Mouse (Mus musculus) small intestine, adult 2 months (tissue): Measurements from ENCODE around the gene Fancc. TPM values are rescaled to one million over a fixed set of nuclear protein-coding genes. Genes with fewer than 3 reads are reported as not detected.

ENCODE experiments used
- H3K27ac ChIP-seq: fragments of 200-500 bp; 2 replicates; pipeline ENCODE4 v1.5.1; 2012; ENCODE audit warnings: low read depth, low read length, control low read depth, inconsistent platforms; ENCODE audit not compliant: insufficient read depth
- H3K27me3 ChIP-seq: fragments of 200-500 bp; 2 replicates; pipeline ENCODE4 v1.6.1; 2012; ENCODE audit warnings: mild to moderate bottlenecking, moderate library complexity, low read length, inconsistent platforms; ENCODE audit not compliant: control insufficient read depth, insufficient read depth
- H3K36me3 ChIP-seq: fragments of 200-500 bp; 2 replicates; pipeline ENCODE4 v1.6.1; 2012; ENCODE audit warnings: mild to moderate bottlenecking, low read length, control low read depth, inconsistent platforms; ENCODE audit not compliant: control insufficient read depth, insufficient read depth
- H3K4me1 ChIP-seq: fragments of 200-500 bp; 2 replicates; pipeline ENCODE4 v1.6.1; 2012; ENCODE audit warnings: low read length, inconsistent platforms, mixed read lengths; ENCODE audit not compliant: control insufficient read depth, insufficient read depth, insufficient read length
- H3K4me3 ChIP-seq: fragments of 200-500 bp; 2 replicates; pipeline ENCODE4 v1.5.1; 2012; ENCODE audit warnings: low read depth, mild to moderate bottlenecking, control low read depth, inconsistent platforms, low read length, moderate library complexity
- CTCF ChIP-seq: fragments of 200-500 bp; IDR thresholded peaks from 2 replicates; pipeline ENCODE4 v1.5.1; 2012; ENCODE audit warnings: low read depth, mild to moderate bottlenecking, control low read depth, inconsistent platforms, low read length, moderate library complexity, mixed read lengths; ENCODE audit not compliant: insufficient replicate concordance, insufficient read length; ENCODE audit errors: extremely low read depth
- POLR2A ChIP-seq: fragments of 200-500 bp; IDR thresholded peaks from 2 replicates; pipeline ENCODE4 v1.6.1; 2012; ENCODE audit warnings: low read depth, mild to moderate bottlenecking, control low read depth, inconsistent platforms, low read length, moderate library complexity
- WGBS: fragments of 180-500 bp; shearing (Covaris S2); methylation state at CpG from one replicate; pipeline ENCODE4 v1.1.7; 2018; 5-methylcytosine and 5-hydroxymethylcytosine counted together
- polyA plus RNA-seq: library from polyadenylated mRNA; depleted of rRNA; stranded (reverse); fragments of >200 nt; gene quantifications from 2 replicates; pipeline ENCODE4 v1.2.3, GENCODE M21; 2012

Gene Fancc
- polyA plus RNA-seq, 1 experiment = 3.9 TPM

DNA sequence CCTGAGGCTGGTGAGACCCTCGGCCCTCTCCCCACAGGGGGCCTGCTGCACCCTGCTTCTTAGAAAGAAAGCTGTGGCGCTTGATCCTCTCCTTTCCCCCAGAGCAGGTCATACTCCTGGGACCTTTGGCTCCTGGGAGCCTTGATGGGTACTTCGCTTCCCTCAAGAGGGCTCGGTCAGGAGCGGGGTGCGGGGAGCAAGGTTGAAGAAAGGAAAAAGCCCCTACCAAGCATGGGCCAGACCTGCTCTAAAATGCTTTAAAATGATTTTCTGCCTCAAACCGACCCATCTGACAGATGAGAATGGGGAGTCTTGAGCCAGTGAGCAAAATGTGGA, 9.4 kb downstream of the Fancc start:
- H3K4me1 ChIP-seq = no peaks in the 10 kb centered on the region
- H3K36me3 ChIP-seq = no peaks in the 10 kb centered on the region
- 0 out of 2 replicates have a peak, but pooled peaks cover 4% of the 10 kb centered on the region for H3K27me3 ChIP-seq
- WGBS = 76% methylated on average over 7 of the region's 7 CpGs
- TF ChIP-seq POLR2A (no peak), CTCF (no peak)
- no peak overlapping the region for H3K4me3 ChIP-seq
- no peak overlapping the region for H3K27ac ChIP-seq

- H3K27ac ChIP-seq = no peak overlapping the region
- WGBS = 56% methylated on average over 18 of the region's 18 CpGs
- no peak for TF ChIP-seq CTCF
- TF ChIP-seq POLR2A = no peak
- no peaks in the 10 kb centered on the region for H3K4me1 ChIP-seq
- H3K27me3 ChIP-seq = 0 out of 2 replicates have a peak, but pooled peaks cover 4% of the 10 kb centered on the region
- no peaks in the 10 kb centered on the region for H3K36me3 ChIP-seq
- no peak overlapping the region for H3K4me3 ChIP-seq
These were observed 10.0 kb downstream of the Fancc start for GRCm38 (mm10) chr13:63486791-63487706.

DNA sequence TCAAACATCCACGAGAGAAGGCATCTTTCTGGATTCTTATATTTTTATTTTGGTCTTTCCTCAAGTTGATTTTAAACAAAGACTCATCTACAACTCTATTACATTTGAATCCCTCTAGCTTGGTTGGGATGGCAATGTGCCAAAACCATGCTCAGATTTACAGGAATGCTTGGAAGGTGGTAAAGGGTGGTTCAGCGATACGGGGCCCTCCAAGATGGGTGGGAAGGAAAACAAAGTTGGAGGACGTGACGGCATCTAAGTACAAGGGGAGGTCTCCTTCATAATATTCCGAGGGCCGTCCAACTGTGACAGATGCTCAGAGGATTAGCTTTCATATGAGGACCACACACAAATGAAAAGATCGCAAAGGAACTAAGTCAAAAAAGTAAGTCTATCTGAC, 21.7 kb downstream of the Fancc start:
- H3K4me1 ChIP-seq = no peaks in the 10 kb centered on the region
- H3K27me3 ChIP-seq = no peaks in the 10 kb centered on the region
- 74% methylated on average over 8 of the region's 8 CpGs for WGBS
- H3K4me3 ChIP-seq = no peak overlapping the region
- H3K36me3 ChIP-seq = no peaks in the 10 kb centered on the region
- H3K27ac ChIP-seq = no peak overlapping the region
- TF ChIP-seq POLR2A (no peak), CTCF (no peak)

DNA sequence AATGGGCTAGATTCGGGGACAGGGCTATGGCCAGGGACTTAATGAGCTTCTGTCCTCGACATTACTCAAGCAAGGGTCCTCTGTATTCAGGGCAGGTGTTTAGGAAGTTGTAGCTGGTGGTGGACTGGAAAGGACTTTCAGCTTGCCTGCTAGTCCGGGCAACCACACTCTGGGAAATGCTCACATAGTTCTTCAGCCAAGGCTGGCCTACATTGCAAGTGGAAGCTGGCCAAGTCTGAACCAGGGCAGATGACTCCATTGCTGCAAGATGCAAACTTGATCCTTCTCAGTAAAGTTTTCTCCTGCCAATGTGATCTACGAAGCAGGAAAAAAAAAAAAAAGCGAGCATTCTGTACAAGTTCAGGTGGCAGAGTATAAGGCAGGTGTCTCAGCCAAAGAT, 44.2 kb downstream of the Fancc start:
- 74% methylated on average over 5 of the region's 5 CpGs for WGBS
- Histone ChIP-seq H3K27me3 (no peaks in the 10 kb centered on the region), H3K27ac (no peak overlapping the region), H3K36me3 (no peaks in the 10 kb centered on the region), H3K4me1 (no peaks in the 10 kb centered on the region), H3K4me3 (no peak overlapping the region)
- TF ChIP-seq CTCF (no peak), POLR2A (no peak)

- 79% methylated on average over 7 of the region's 7 CpGs for WGBS
- no peak for TF ChIP-seq POLR2A
These were observed 45.9 kb downstream of the Fancc start for GRCm38 (mm10) chr13:63451140-63451539.

DNA sequence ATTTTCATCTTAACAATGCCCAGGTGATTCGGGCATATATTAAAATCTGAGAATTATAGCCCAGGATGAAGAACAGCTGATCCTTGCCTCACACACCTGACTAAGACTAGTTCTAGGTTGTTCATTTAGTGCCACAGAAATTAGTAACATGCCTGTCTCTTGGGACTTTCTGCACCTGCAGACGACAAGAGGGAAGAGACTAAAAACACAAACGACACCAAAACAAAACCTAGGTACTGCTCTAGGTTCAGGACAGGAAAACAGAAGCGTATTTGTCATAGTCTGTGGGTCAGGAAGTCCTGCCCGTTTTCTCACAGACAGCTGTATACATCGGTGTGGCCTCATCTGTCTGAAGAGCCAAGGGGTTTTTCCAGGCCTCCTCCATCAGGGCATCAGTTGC, 51.7 kb downstream of the Fancc start:
- Histone ChIP-seq H3K4me1 (no peaks in the 10 kb centered on the region), H3K27ac (no peak overlapping the region), H3K36me3 (no peaks in the 10 kb centered on the region), H3K4me3 (no peak overlapping the region), H3K27me3 (no peaks in the 10 kb centered on the region)
- WGBS = 70% methylated on average over 6 of the region's 6 CpGs
- TF ChIP-seq POLR2A (no peak), CTCF (no peak)

More at GRCm38 (mm10) chr13:63451140-63451539, 45.9 kb downstream of the Fancc start:
- H3K4me3 ChIP-seq = no peak overlapping the region
- H3K4me1 ChIP-seq = no peaks in the 10 kb centered on the region
- H3K27me3 ChIP-seq = no peaks in the 10 kb centered on the region
- no peak overlapping the region for H3K27ac ChIP-seq
- no peaks in the 10 kb centered on the region for H3K36me3 ChIP-seq

GRCm38 (mm10) chr13:63432759-63433158, 64.3 kb downstream of the Fancc start:
- Histone ChIP-seq H3K4me3 (no peak overlapping the region), H3K4me1 (no peaks in the 10 kb centered on the region; the same call in 1 of the 2 replicates), H3K27ac (no peak overlapping the region), H3K27me3 (no peaks in the 10 kb centered on the region; the same call in 1 of the 2 replicates), H3K36me3 (no peaks in the 10 kb centered on the region)
- WGBS = 88% methylated on average over 3 of the region's 3 CpGs
- TF ChIP-seq CTCF = peak; percentile 25; the same call in 1 of the 2 replicates
- no peak for TF ChIP-seq POLR2A
